Comparison of ENCODE assay signal across 9 mouse cellular contexts in genomic region chr19:60437566-60438241, GRCm38 (mm10). TPM values are rescaled to one million over a fixed set of nuclear protein-coding genes. Genes with fewer than 3 reads are reported as not detected.
DNase-seq lines count a peak whose midpoint lies in the region; ATAC-seq and TF ChIP-seq lines count a peak whose summit lies in the region.
"Had no signal": no experiment of that assay in that cellular context is flagged by ENCODE, and none has a peak within 500 bp of the region (broad histone marks: within the 10 kb centered on the region; RNA-seq: fewer than 3 reads in every experiment).

No protein-coding gene starts in this region.

- 54% methylated on average over 6 of the region's 6 CpGs for WGBS in hindbrain, embryonic 14.5 days
- WGBS in hindbrain, embryonic 16.5 days = 54% methylated on average over 6 of the region's 6 CpGs

- no peak for TF ChIP-seq POLR2A in embryonic fibroblast, embryonic 13.5 days (IDR thresholded peaks at IDR 0.05; ENCODE audit: low read depth, low read length)

- peak; percentile 58 for DNase-seq in hindbrain, embryonic 14.5 days (ENCODE audit: low spot score)
- peak; percentile 8 to 10 for DNase-seq in B cell, adult 2 months
- DNase-seq in Muller cell, postnatal 12 days (ENCODE audit: inconsistent ontology term) = peak; percentile 36
- DNase-seq in left cerebral cortex, postnatal 25 days (ENCODE audit: low spot score in 2 of 2) = peak; percentile 30 to 38
- DNase-seq in splenic B cell, adult 2 months (ENCODE audit: low read depth, low spot score) = peak; percentile 24
- DNase-seq in gastrocnemius, adult 18-20 months (ENCODE audit: low spot score) = no peak
- DNase-seq: liver, embryonic 13.5 days had no signal

- H3K27ac ChIP-seq in hindbrain, embryonic 14.5 days = no peak overlapping the region
- H3K27ac ChIP-seq in hindbrain, embryonic 16.5 days (ENCODE audit: low read depth, low read length) = no peak overlapping the region
- H3K27ac ChIP-seq in embryonic fibroblast, embryonic 13.5 days (ENCODE audit: insufficient read depth, low read length) = no peak overlapping the region
- H3K27ac ChIP-seq: liver, embryonic 13.5 days had no signal

- peak; percentile 37; the same call in 1 of the 2 replicates for TF ChIP-seq CTCF in embryonic fibroblast, embryonic 13.5 days (IDR thresholded peaks at IDR 0.05; ENCODE audit: borderline replicate concordance, insufficient read depth, low read length)

- no peak overlapping the region for H3K4me3 ChIP-seq in hindbrain, embryonic 14.5 days (replicated peaks; ENCODE audit: low read length)
- no peak overlapping the region for H3K4me3 ChIP-seq in hindbrain, embryonic 16.5 days (ENCODE audit: low read length)
- no peak overlapping the region for H3K4me3 ChIP-seq in embryonic fibroblast, embryonic 13.5 days (ENCODE audit: insufficient read depth, low read length)
- H3K4me3 ChIP-seq: liver, embryonic 13.5 days had no signal

- no peak overlapping the region for H3K4me2 ChIP-seq in hindbrain, embryonic 14.5 days (replicated peaks)
- H3K4me2 ChIP-seq in hindbrain, embryonic 16.5 days (ENCODE audit: low read length) = no peak overlapping the region
- H3K4me2 ChIP-seq: liver, embryonic 13.5 days had no signal

- H3K9me3 ChIP-seq in hindbrain, embryonic 14.5 days (ENCODE audit: control insufficient read depth, low read length) = no peaks in the 10 kb centered on the region
- no peaks in the 10 kb centered on the region for H3K9me3 ChIP-seq in hindbrain, embryonic 16.5 days (ENCODE audit: control insufficient read depth, low read length)
- H3K9me3 ChIP-seq: liver, embryonic 13.5 days had no signal

- no peak for ATAC-seq in hindbrain, embryonic 14.5 days (ENCODE audit: low FRiP score)
- no peak for ATAC-seq in hindbrain, embryonic 16.5 days

- H3K27me3 ChIP-seq in hindbrain, embryonic 14.5 days (ENCODE audit: control insufficient read depth, insufficient read depth, low read length) = no peaks in the 10 kb centered on the region
- no peaks in the 10 kb centered on the region for H3K27me3 ChIP-seq in hindbrain, embryonic 16.5 days (replicated peaks; ENCODE audit: control insufficient read depth, insufficient read depth, low read length)
- H3K27me3 ChIP-seq in splenic B cell, adult 2 months (ENCODE audit: control insufficient read depth, insufficient read depth, low read length, poor library complexity, severe bottlenecking) = no peaks in the 10 kb centered on the region
- H3K27me3 ChIP-seq: liver, embryonic 13.5 days had no signal

- H3K9ac ChIP-seq in hindbrain, embryonic 14.5 days = no peak overlapping the region
- H3K9ac ChIP-seq in hindbrain, embryonic 16.5 days (ENCODE audit: low read depth, low read length) = no peak overlapping the region
- H3K9ac ChIP-seq: liver, embryonic 13.5 days had no signal

- intact Hi-C loops in left cerebral cortex, postnatal 25 days (cut with DNase I) = loop anchor here (5.0 to 10.0 kb wide), 3 partner anchors 75 to 287 kb away; no protein-coding TSS in a partner anchor

- no peaks in the 10 kb centered on the region for H3K36me3 ChIP-seq in hindbrain, embryonic 14.5 days (replicated peaks; ENCODE audit: control insufficient read depth, insufficient read depth)
- no peaks in the 10 kb centered on the region for H3K36me3 ChIP-seq in hindbrain, embryonic 16.5 days (ENCODE audit: control insufficient read depth, insufficient read depth, low read length)
- no peaks in the 10 kb centered on the region for H3K36me3 ChIP-seq in splenic B cell, adult 2 months (ENCODE audit: control insufficient read depth, insufficient read depth, low read length, poor library complexity, severe bottlenecking)
- H3K36me3 ChIP-seq: liver, embryonic 13.5 days had no signal

- H3K4me1 ChIP-seq in hindbrain, embryonic 14.5 days (replicated peaks; ENCODE audit: control insufficient read depth, insufficient read depth, low read length) = no peaks in the 10 kb centered on the region
- no peaks in the 10 kb centered on the region for H3K4me1 ChIP-seq in hindbrain, embryonic 16.5 days (ENCODE audit: control insufficient read depth, insufficient read depth, low read depth, low read length)
- no peaks in the 10 kb centered on the region for H3K4me1 ChIP-seq in embryonic fibroblast, embryonic 13.5 days (ENCODE audit: control insufficient read depth, insufficient read depth, low read length)
- H3K4me1 ChIP-seq: liver, embryonic 13.5 days had no signal

RNA-seq across cellular contexts. Expression of gene Prlhr, which starts 30.4 kb away (rescaled TPM):
- polyA plus RNA-seq in hindbrain, embryonic 14.5 days (2014; fragmentation: Nextera tagmentation; extraction: Ambion mirVana) = 0.30 and 0.32 TPM in 2 replicates
- 0.35 and 0.45 TPM in 2 replicates for polyA plus RNA-seq in hindbrain, embryonic 16.5 days (2015; fragmentation: Nextera tagmentation; extraction: Ambion mirVana)
- polyA plus RNA-seq in embryonic fibroblast, embryonic 13.5 days (2011; ENCODE audit: insufficient read length, low read depth, missing spikeins) = not detected in 2 replicates
- not detected for total RNA-seq in left cerebral cortex, postnatal 25 days (2021)
- not detected for total RNA-seq in gastrocnemius, adult 18-20 months (2021)
- polyA plus RNA-seq: liver, embryonic 13.5 days had no signal
